Mouse (Mus musculus) embryonic fibroblast, embryonic 13.5 days (primary cell): Measurements from ENCODE around the gene Mycbpap. TPM values are rescaled to one million over a fixed set of nuclear protein-coding genes. Genes with fewer than 3 reads are reported as not detected.

Experiments used
- H3K27ac ChIP-seq: 2 replicates; pipeline ENCODE4 v1.5.1; 2012; ENCODE audit warnings: low read length, control low read depth, inconsistent platforms; ENCODE audit not compliant: insufficient read depth
- H3K4me1 ChIP-seq: 2 replicates; pipeline ENCODE4 v1.6.1; 2011; ENCODE audit warnings: low read length; ENCODE audit not compliant: control insufficient read depth, insufficient read depth
- H3K4me3 ChIP-seq: 2 replicates; pipeline ENCODE4 v1.5.1; 2011; ENCODE audit warnings: mild to moderate bottlenecking, control low read depth, low read length; ENCODE audit not compliant: insufficient read depth
- CTCF ChIP-seq: IDR thresholded peaks from 2 replicates; pipeline ENCODE4 v1.5.1; 2011; ENCODE audit warnings: mild to moderate bottlenecking, control low read depth, low read length, moderate library complexity, borderline replicate concordance; ENCODE audit not compliant: insufficient read depth
- POLR2A ChIP-seq: IDR thresholded peaks from 2 replicates; pipeline ENCODE4 v1.6.1; 2011; ENCODE audit warnings: low read depth, mild to moderate bottlenecking, control low read depth, low read length, moderate library complexity
- polyA plus RNA-seq: library from polyadenylated mRNA; stranded (reverse); fragments of >200 nt; gene quantifications from 2 replicates; pipeline ENCODE4 v1.2.4, GENCODE M21; 2011; ENCODE audit warnings: low read depth; ENCODE audit not compliant: missing spikeins, insufficient read length

The Mycbpap gene
- polyA plus RNA-seq, 1 experiment: 2.0 TPM

DNA sequence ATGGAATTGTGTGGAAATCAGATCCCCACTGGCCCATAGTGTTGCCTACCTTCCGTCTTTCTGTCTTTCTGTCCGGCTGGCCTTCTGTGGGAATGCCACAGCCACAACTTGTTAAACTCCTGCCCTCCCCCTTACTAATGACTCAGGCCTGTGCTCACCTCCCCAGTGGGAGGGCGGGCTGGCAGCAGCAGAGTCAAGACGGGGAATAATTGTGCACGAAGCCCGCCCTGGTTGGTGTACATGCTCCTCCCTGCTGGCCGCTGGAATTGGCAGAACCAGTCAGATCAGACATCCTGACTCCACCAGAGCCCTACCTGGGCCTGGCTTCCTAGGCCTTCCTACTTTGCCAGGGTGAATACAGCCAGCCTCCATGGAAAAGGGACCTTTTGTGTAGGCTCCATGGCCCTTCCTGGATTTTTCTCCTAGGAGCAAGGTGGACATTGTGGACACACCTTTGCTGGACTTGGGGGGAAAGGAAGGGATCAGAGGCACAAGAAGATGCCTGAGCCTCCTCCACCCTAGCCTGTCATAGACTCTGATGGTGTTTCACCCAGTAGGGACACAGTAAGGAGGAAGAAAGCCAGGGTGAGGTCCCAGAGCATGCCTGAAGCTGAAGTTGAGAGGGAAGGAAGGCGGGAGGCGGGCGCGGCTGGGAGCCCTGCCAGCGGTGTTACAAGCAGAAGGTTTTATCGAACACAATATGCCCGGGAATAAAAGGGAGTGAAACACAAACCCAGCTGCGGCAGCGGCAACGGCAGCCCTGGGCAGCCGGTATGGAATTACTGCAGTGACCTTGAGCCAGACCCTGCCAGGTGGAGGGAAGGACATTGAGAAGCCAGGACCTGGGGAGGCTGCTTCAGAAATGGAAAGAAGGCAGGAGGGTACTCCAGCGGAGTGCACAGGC lies 23.2 kb downstream of the Mycbpap start:
- TF ChIP-seq CTCF (no peak), POLR2A (0 out of 2 replicates have a peak, but pooled peaks have one; percentile 34)
- H3K4me3 ChIP-seq: no peak overlapping the region
- H3K27ac ChIP-seq: no peak overlapping the region
- H3K4me1 ChIP-seq: 0 out of 2 replicates have a peak, but pooled peaks cover 5% of the 10 kb centered on the region

DNA sequence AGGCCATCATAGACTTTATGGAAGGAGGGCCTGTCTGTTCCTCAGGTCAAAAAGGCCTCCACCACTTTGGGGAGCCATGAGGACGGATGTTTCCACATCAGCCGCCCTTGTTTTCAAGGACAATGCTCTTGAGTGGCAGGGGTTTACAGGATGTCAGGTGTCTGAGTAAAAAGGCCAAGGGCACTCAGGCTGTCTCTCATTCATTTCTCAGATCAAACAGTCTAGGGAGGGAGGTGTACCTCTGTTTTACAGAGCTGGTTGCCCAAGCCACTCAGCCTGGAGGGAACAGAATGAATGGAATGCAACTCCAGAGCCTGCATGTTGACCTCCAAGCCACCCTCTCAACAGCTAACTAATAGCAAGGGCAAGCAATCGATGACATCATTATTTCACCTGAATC lies 26.1 kb downstream of the Mycbpap start:
- Histone ChIP-seq H3K4me3 (no peak overlapping the region), H3K27ac (no peak overlapping the region), H3K4me1 (0 out of 2 replicates have a peak, but pooled peaks cover 5% of the 10 kb centered on the region)
- TF ChIP-seq POLR2A: no peak
- TF ChIP-seq CTCF: no peak

DNA sequence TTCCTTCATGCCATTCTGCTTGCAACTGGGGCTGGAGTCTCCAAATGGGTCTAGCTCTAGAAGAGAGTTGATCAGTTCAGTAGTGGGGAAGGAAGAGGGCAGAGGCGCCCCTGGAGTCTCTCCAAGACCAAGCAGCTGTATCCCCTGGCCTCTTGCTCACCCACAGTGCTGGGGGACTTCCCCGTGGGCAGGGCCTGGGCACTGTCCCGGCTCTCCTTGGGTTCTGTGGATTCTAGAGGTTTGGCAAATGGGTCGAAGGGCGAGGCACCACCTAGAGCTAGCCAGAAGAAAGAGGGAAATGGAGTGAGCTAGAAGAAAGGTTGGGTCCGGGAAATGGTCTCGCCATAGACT lies 29.8 kb downstream of the Mycbpap start:
- Histone ChIP-seq H3K4me1 (no peaks in the 10 kb centered on the region), H3K4me3 (no peak overlapping the region), H3K27ac (no peak overlapping the region)
- TF ChIP-seq CTCF (no peak), POLR2A (no peak)

DNA sequence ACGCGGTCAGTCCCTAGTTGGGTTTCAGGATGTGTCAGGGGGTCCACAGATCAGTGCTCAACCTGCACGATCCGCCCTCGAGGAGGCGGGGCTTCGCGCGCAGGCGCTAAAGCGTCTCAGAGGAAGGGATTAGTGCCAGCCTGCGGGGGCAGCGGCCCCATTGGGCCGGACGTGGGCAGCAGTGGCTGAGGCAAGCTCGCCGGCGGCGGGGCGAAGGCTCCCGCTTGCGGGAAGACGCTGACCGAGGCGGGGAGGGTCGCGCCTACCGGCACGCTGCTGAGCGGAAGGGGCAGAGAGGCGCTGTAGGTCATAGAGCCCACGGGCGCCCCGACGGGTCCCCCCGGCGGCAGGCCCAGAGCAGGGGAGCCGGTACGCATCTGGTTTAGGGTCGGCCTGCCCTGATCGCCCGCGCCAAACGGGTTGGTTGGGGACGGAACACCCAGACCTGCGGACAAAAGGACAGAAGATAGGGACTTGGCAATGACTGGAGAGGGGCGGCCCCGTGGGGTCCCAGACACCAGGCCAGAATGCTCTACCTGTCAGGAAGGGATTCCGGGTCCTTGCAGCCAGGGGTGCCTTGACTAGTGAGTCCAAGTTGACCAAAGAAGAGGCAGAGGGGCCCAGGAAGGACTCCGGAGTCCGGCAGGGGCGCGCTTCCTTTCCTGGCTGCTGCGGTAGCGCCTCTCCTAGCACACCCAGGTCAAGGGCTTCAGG lies 30.4 kb downstream of the Mycbpap start:
- TF ChIP-seq CTCF (no peak), POLR2A (peak; percentile 41; the same call in 1 of the 2 replicates)

DNA sequence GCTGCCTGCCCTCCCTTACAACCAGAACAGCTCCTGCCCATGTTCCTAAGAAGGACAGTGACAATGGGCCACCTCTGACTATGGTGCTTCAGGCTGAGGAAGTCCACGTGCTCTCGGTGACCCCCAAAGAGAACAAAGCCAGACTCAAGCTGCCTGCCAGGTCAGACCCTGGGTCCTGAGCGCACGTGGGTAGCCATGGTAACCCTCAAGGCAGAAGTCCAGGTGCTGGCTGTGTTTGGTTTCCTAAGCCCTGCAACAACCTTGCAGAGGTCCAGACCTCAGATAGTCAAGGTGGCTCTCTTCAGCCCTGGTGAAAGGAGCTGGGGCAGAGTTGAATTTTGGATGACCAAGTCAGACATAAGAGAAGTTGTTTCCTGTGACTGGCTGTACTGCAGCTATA lies 31.8 kb downstream of the Mycbpap start:
- TF ChIP-seq POLR2A (no peak), CTCF (no peak)
- Histone ChIP-seq H3K27ac (no peak overlapping the region), H3K4me3 (no peak overlapping the region), H3K4me1 (no peaks in the 10 kb centered on the region)

More for the DNA sequence above, 30.4 kb downstream of the Mycbpap start:
- Histone ChIP-seq H3K4me3 (peak overlapping the region; percentile 14; the same call in 1 of the 2 replicates), H3K27ac (no peak overlapping the region), H3K4me1 (no peaks in the 10 kb centered on the region)

DNA sequence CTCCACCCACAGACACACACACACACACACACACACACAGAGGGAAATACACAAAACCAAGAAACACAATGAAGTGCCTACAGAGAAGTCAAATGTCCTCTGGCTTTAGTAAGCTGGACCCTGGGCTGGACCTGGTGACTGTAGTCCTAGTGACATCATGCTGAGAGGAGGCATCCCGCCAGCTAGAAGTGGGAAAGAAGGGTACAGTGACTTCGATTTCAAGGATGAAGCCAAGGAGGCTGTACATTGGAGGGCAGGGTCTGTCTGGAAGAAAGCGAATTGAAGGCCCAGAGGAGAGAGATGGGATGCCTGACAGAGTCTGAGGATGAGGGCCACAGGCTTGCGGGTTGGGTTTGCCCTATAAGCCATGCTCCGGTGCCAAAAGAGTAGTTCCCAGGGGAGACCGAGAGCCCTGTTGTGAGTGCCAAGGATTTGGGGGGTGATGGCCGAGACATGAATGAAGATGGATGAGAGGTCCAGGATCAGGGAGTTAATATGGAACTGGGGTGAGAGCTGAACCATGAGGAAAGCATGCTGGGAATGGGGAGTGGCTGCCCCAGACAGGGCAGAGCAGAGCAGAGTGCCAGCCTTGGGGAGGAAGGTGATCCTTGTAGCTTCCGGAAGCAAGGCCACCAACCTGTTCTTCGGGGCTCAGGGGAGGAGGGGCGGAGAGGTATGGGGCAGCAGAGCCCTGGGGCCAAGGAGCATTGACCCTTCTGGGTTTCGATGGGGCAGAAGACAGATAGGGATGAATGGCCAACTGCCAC lies 32.6 kb downstream of the Mycbpap start:
- Histone ChIP-seq H3K4me3 (no peak overlapping the region), H3K4me1 (no peaks in the 10 kb centered on the region), H3K27ac (no peak overlapping the region)
- TF ChIP-seq POLR2A (no peak), CTCF (no peak)

DNA sequence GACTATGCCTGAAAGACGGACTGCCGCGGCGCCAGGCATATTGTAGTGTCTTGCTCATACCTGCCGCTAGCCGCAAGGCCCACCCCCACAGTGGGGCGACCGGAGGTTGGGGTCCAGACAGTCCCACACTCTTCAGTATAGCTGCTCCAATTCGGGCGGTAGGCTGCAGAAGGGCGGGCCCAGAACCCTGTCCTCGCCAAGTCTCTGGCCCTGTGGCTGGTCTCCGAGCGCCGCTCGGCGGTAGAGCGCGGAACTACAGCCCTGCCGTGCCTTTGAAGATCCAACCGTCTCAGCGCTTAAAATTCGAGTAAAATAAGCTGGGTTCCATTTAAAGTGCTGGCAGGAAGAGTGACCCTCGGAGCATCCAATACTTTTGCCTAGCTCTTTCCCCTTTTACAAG lies 35.5 kb downstream of the Mycbpap start, which contains the start of gene Spata20:
Gene Spata20 (minus strand): TSS at position 179 of the 400 bp plus-strand sequence.
- peak; percentile 78 for TF ChIP-seq CTCF
- no peak for TF ChIP-seq POLR2A
- no peaks in the 10 kb centered on the region for H3K4me1 ChIP-seq
- H3K4me3 ChIP-seq: no peak within 1 kb of the TSS
- no peak within 1 kb of the TSS for H3K27ac ChIP-seq

DNA sequence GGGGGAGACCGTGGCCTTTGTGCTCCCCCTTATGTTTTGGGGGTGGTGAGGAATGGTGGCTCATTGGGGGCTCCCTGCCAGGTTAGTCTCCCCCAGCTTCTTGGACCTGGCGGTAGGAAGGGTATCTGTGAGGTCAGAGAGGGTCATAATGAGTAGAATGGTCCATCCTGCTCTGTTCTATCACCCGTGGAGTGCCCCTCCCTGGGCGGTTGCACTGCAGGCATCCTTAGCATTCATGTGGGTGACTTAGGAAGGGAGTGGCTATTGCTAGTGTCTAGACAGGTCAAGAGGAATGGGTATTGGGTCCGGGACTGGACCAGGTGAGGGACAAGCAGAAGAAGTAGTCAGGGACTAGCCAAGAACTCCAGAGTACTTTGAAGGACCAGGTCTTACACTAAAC lies 36.3 kb downstream of the Mycbpap start:
- H3K4me1 ChIP-seq: no peaks in the 10 kb centered on the region
- H3K4me3 ChIP-seq: no peak overlapping the region
- H3K27ac ChIP-seq: no peak overlapping the region
- TF ChIP-seq POLR2A (no peak), CTCF (no peak)

DNA sequence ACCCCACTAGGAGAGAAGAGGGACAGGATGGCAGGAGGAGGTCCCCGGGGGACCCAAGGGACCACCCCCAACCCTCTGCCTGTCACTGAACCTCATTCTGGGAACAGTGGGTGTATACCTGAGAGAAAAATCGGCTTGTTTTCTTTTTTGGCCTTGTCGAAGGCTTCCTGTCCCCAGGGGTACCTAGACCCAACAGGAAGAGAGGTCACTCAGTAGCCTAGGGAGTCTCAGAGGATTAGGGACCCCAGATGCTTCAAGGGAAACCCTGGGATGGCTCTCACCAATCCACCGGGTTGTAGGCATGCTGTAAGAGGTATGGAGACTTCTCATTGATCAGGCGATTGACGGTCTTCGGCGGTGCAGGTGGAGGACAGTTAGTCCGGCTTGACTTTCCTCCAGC lies 36.9 kb downstream of the Mycbpap start:
- H3K27ac ChIP-seq: no peak overlapping the region
- TF ChIP-seq POLR2A (no peak), CTCF (no peak)
- no peak overlapping the region for H3K4me3 ChIP-seq
- H3K4me1 ChIP-seq: no peaks in the 10 kb centered on the region

DNA sequence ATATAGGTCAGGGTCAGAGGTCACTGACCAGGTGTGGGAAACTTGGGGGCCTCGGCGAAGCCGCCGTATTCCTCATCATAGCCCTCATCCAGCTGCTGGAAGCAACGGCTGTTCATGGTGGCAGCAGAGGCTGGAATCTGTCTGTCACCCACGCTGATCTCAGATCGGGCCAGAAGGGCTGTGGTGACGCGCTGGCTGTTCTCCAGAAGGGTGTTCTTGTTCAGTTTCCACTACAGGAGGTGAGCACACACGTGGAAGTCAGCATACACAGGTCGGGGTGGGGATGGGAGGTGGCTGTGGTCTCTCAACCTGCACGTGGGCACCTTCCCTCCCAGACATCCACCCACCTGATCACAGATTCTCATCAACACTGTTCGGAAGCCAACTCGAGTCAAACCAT lies 37.6 kb downstream of the Mycbpap start:
- Histone ChIP-seq H3K27ac (no peak overlapping the region), H3K4me3 (no peak overlapping the region), H3K4me1 (no peaks in the 10 kb centered on the region)
- no peak for TF ChIP-seq POLR2A
- no peak for TF ChIP-seq CTCF
